Comparison of ENCODE assay signal across 11 mouse cellular contexts in genomic region chr5:102843934-102844709, GRCm38 (mm10).
DNase-seq lines count a peak whose midpoint lies in the region; ATAC-seq and TF ChIP-seq lines count a peak whose summit lies in the region.
"Had no signal": no experiment of that assay in that cellular context is flagged by ENCODE, and none has a peak within 500 bp of the region (broad histone marks: within the 10 kb centered on the region; RNA-seq: fewer than 3 reads in every experiment).

No protein-coding gene starts in this region.

- H3K9ac ChIP-seq in midbrain, embryonic 11.5 days (ENCODE audit: low read length): no peak overlapping the region
- no peak overlapping the region for H3K9ac ChIP-seq in midbrain, embryonic 16.5 days (ENCODE audit: low read depth, low read length)
- H3K9ac ChIP-seq in liver, embryonic 14.5 days (replicated peaks): no peak overlapping the region

- no peak overlapping the region for H3K27ac ChIP-seq in midbrain, embryonic 11.5 days (ENCODE audit: low read depth, low read length)
- H3K27ac ChIP-seq in midbrain, embryonic 16.5 days (ENCODE audit: low read length): no peak overlapping the region
- no peak overlapping the region for H3K27ac ChIP-seq in liver, embryonic 14.5 days

- H3K27me3 ChIP-seq in midbrain, embryonic 11.5 days (ENCODE audit: control insufficient read depth, insufficient read depth, low read length): no peaks in the 10 kb centered on the region
- no peaks in the 10 kb centered on the region for H3K27me3 ChIP-seq in midbrain, embryonic 16.5 days (ENCODE audit: control insufficient read depth, insufficient read depth, low read depth, low read length)
- H3K27me3 ChIP-seq in liver, embryonic 14.5 days (ENCODE audit: control insufficient read depth, insufficient read depth, low read length): no peaks in the 10 kb centered on the region

- TF ChIP-seq EP300 in liver, embryonic 14.5 days (IDR thresholded peaks at IDR 0.05; ENCODE audit: low read depth): no peak

- H3K4me2 ChIP-seq in midbrain, embryonic 11.5 days: no peak overlapping the region
- no peak overlapping the region; the same call in 1 of the 2 replicates for H3K4me2 ChIP-seq in midbrain, embryonic 16.5 days (ENCODE audit: low read length)
- H3K4me2 ChIP-seq in liver, embryonic 14.5 days (ENCODE audit: low read depth): peak overlapping the region; percentile 49; the same call in 1 of the 2 replicates

- no peaks in the 10 kb centered on the region for H3K36me3 ChIP-seq in midbrain, embryonic 11.5 days (ENCODE audit: control insufficient read depth, insufficient read depth, low read length)
- H3K36me3 ChIP-seq in midbrain, embryonic 16.5 days (ENCODE audit: control insufficient read depth, insufficient read depth, low read length): no peaks in the 10 kb centered on the region
- H3K36me3 ChIP-seq in liver, embryonic 14.5 days (replicated peaks; ENCODE audit: control insufficient read depth, insufficient read depth, low read depth): no peaks in the 10 kb centered on the region
- H3K36me3 ChIP-seq: heart, embryonic 10.5 days; limb, embryonic 10.5 days had no signal

- 42% methylated on average over 5 of the region's 5 CpGs for WGBS in midbrain, embryonic 11.5 days
- 28% methylated on average over 5 of the region's 5 CpGs for WGBS in midbrain, embryonic 16.5 days
- WGBS in liver, embryonic 14.5 days (ENCODE audit: insufficient replicate concordance): 44% methylated on average over 5 of the region's 5 CpGs

- TF ChIP-seq CTCF in liver, embryonic 14.5 days (IDR thresholded peaks at IDR 0.05; ENCODE audit: low read depth): no peak

- 0 out of 2 replicates have a peak, but pooled peaks have one; percentile 9 for ATAC-seq in midbrain, embryonic 11.5 days (ENCODE audit: low FRiP score)
- no peak for ATAC-seq in midbrain, embryonic 16.5 days
- ATAC-seq in liver, embryonic 14.5 days (ENCODE audit: insufficient read depth): peak; percentile 74
- no peak for ATAC-seq in cerebellum, adult (ENCODE audit: insufficient number of reproducible peaks, low FRiP score, low TSS enrichment)
- ATAC-seq: CD4-positive, CD25-positive, alpha-beta regulatory T cell, adult 4 months had no signal

- H3K4me1 ChIP-seq in midbrain, embryonic 11.5 days (ENCODE audit: control insufficient read depth, insufficient read depth, low read length): peaks cover 14% of the 10 kb centered on the region; the same call in 1 of the 2 replicates
- peaks cover 29% of the 10 kb centered on the region for H3K4me1 ChIP-seq in midbrain, embryonic 16.5 days (ENCODE audit: control insufficient read depth, insufficient read depth, low read length)
- H3K4me1 ChIP-seq in liver, embryonic 14.5 days (replicated peaks; ENCODE audit: control insufficient read depth in 2 of 2, insufficient read depth in 2 of 2, low read length in 1 of 2): no peaks in the 10 kb centered on the region

- no peak overlapping the region for H3K4me3 ChIP-seq in midbrain, embryonic 11.5 days (ENCODE audit: low read depth, low read length)
- no peak overlapping the region for H3K4me3 ChIP-seq in midbrain, embryonic 16.5 days (ENCODE audit: low read depth, low read length)
- no peak overlapping the region for H3K4me3 ChIP-seq in liver, embryonic 14.5 days (ENCODE audit: insufficient read depth in 1 of 2, low read depth in 2 of 2, low read length in 2 of 2)

- DNase-seq in midbrain, embryonic 11.5 days (ENCODE audit: low spot score, missing footprints): no peak
- peak; percentile 96 for DNase-seq in kidney, adult 9 months
- peak in 2 of 3 experiments; percentile 19 to 34 for DNase-seq in liver, embryonic 14.5 days (ENCODE audit: low read depth in 3 of 3, low spot score in 3 of 3)
- no peak for DNase-seq in cerebellum, adult 11-12 months
- DNase-seq in spleen, postnatal 4 days (ENCODE audit: low spot score in 2 of 2): no peak
- no peak for DNase-seq in right cerebral cortex, adult 2 months (ENCODE audit: low spot score in 2 of 2)

- H3K9me3 ChIP-seq in midbrain, embryonic 11.5 days (ENCODE audit: control insufficient read depth, low read length): no peaks in the 10 kb centered on the region
- no peaks in the 10 kb centered on the region for H3K9me3 ChIP-seq in midbrain, embryonic 16.5 days (replicated peaks; ENCODE audit: control insufficient read depth, low read length, poor library complexity, severe bottlenecking)
- no peaks in the 10 kb centered on the region for H3K9me3 ChIP-seq in liver, embryonic 14.5 days (ENCODE audit: control insufficient read depth, low read length)
- H3K9me3 ChIP-seq: heart, embryonic 10.5 days; limb, embryonic 10.5 days had no signal

Comparison
In these comparisons a context has a peak if more than half of its experiments do, and no peak if none do; other contexts are left out.
1. ATAC-seq: peak in midbrain, embryonic 11.5 days (single experiment) and liver, embryonic 14.5 days (single experiment); none in midbrain, embryonic 16.5 days (single experiment) and cerebellum, adult (single experiment).
2. DNase-seq: peak in kidney, adult 9 months (single experiment) and liver, embryonic 14.5 days (2 of 3); none in midbrain, embryonic 11.5 days (single experiment), cerebellum, adult 11-12 months (single experiment), spleen, postnatal 4 days (0 of 2) and right cerebral cortex, adult 2 months (0 of 2).